Mouse (Mus musculus): ENCODE measurements at regions not wholly inside any gene's neighbourhood (a gene's known extent, or its start where the extent isn't known, plus 50 kb on each side); places are given as distances from the start of the nearest gene placed in this dataset.

DNA sequence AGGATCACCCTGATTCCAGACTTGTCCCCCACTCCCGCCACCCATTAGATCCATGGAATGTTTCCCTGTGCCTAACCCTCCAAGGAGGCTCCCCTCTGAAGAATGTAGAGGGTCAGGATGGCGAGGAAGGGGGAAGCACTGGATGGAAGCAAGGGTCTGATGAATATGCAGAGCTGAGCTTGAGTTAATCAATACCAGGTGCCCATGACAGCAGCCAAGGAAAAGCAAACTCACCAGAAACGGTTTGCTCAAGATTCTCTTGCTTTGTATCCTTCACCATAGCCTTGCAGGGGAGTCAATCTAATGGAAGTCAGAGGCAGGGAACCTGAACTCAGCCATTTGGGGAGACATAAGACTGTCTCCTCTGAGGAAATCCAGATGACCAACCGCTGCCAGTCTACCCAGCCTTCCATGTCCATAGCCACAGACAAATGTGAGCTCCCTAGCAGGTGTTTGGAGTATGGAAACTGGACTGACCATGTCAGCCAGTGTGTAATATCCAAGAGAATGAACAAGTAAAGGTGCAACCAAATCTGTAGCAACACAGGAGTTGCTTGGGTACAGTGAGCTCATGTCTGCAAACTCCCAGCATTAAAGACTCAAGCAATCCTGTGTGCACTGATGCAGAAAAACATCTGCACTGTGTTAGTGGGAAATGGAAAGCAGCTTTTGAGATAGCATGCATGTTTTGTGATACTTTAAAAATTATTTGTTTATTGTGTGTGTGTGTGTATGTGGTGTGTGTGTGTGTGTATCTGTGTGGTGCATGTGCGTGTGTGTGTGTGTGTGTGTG, 74.1 kb upstream of the Pik3cg start:
- in situ Hi-C loops (cut with MboI; ENCODE audit: low pct_ligation_motif_present, low pct_unique_long_range_greater_than_20kb, low sequenced_read_pairs), result loop anchor here (25.0 kb wide), 1 partner anchor 605 kb away; no protein-coding TSS in a partner anchor
- no peak overlapping the region for H3K4me3 ChIP-seq (replicated peaks in 1 of 3; ENCODE audit: low read depth in 2 of 3, low read length in 2 of 3, poor library complexity in 1 of 3)

DNA sequence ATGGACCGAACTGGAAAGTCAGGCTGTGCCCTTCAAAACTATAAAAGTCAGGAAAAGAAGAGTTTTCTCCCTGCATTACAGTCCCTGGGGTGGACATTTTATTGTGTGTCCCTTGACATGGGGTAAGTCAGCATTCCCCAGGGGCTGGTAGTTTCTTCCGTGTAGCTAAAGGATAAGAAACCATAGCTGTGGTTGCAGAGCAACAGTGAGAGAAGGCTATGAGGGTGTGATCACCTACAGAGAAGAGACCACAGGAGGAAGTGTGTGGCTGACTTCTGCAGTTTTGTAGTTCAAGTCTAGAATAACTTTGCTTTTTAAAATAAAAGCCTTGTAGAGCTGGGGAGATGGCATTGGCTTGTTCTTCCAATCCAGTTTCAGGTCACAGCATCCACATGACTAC, 76.6 kb upstream of the Pik3cg start:
- Histone ChIP-seq H3K36me3 (replicated peaks in 1 of 2; ENCODE audit: control insufficient read depth in 1 of 2, insufficient read depth in 1 of 2, low read length in 1 of 2) (no peaks in the 10 kb centered on the region), H3K9me3 (replicated peaks; ENCODE audit: low read length) (no peaks in the 10 kb centered on the region), H3K27me3 (replicated peaks) (no peaks in the 10 kb centered on the region), H3K4me1 (ENCODE audit: control insufficient read depth in 1 of 2, insufficient read depth in 2 of 2) (peaks cover 6 to 37% of the 10 kb centered on the region in 2 experiments), H3K4me2 (ENCODE audit: insufficient read depth, low read depth, poor library complexity, severe bottlenecking) (0 out of 2 replicates have a peak overlapping the region, but pooled peaks have one; percentile 7), H3K9ac (ENCODE audit: insufficient read depth, low read depth) (no peak overlapping the region), H3K4me3 (replicated peaks in 1 of 3; ENCODE audit: low read depth in 2 of 3, low read length in 2 of 3, poor library complexity in 1 of 3) (no peak overlapping the region), H3K27ac (ENCODE audit: insufficient read depth, low read depth) (no peak overlapping the region), H3K79me2 (replicated peaks; ENCODE audit: control insufficient read depth, extremely low read depth, insufficient read depth, poor library complexity, severe bottlenecking) (no peaks in the 10 kb centered on the region)
- TF ChIP-seq JUN (IDR thresholded peaks at IDR 0.05; ENCODE audit: insufficient read depth, low read depth, low read length) (no peak), MAX (IDR thresholded peaks at IDR 0.05; ENCODE audit: low read length) (no peak), GABPA (IDR thresholded peaks at IDR 0.05; ENCODE audit: insufficient replicate concordance, low read depth, low read length) (no peak), MEF2A (IDR thresholded peaks at IDR 0.05; ENCODE audit: borderline replicate concordance, low read depth, low read length) (no peak), TBP (conservative IDR thresholded peaks at IDR 0.05; ENCODE audit: low read depth, low read length) (no peak), SIN3A (IDR thresholded peaks at IDR 0.05; ENCODE audit: low read length) (no peak), ELF1 (IDR thresholded peaks at IDR 0.05; ENCODE audit: low read depth, low read length) (no peak), KAT2A (IDR thresholded peaks at IDR 0.05; ENCODE audit: insufficient replicate concordance, low read length) (no peak), USF1 (IDR thresholded peaks at IDR 0.05; ENCODE audit: low read depth, low read length) (no peak), UBTF (IDR thresholded peaks at IDR 0.05; ENCODE audit: low read depth, low read length) (no peak)
- DNase-seq (ENCODE audit: extremely low read depth), result peak; percentile 66
- dilution Hi-C loops (cut with MboI; ENCODE audit: extremely low pct_ligation_motif_present, extremely low pct_unique_long_range_greater_than_20kb, low sequenced_read_pairs) (no loop called here), in situ Hi-C loops (cut with MboI; ENCODE audit: low pct_ligation_motif_present, low pct_unique_long_range_greater_than_20kb, low sequenced_read_pairs) (loop anchor here (25.0 kb wide), 1 partner anchor 602 kb away; no protein-coding TSS in a partner anchor)

More for the DNA sequence above, 74.1 kb upstream of the Pik3cg start:
- H3K4me1 ChIP-seq (ENCODE audit: control insufficient read depth in 1 of 2, insufficient read depth in 2 of 2), result peaks cover 4 to 35% of the 10 kb centered on the region in 2 experiments; a peak in 3 of 4 replicates
- no peaks in the 10 kb centered on the region for H3K36me3 ChIP-seq (replicated peaks in 1 of 2; ENCODE audit: control insufficient read depth in 1 of 2, insufficient read depth in 1 of 2, low read length in 1 of 2)
- H3K9me3 ChIP-seq (replicated peaks; ENCODE audit: low read length), result no peaks in the 10 kb centered on the region
- no peak for DNase-seq (ENCODE audit: extremely low read depth)
- no peak for TF ChIP-seq MYC (IDR thresholded peaks at IDR 0.05; ENCODE audit: low read depth, low read length)
- no peak for TF ChIP-seq ZC3H11A (IDR thresholded peaks at IDR 0.05; ENCODE audit: low read depth, low read length)
- no peak for TF ChIP-seq CHD1 (IDR thresholded peaks at IDR 0.05; ENCODE audit: low read depth, low read length)
- no peak for TF ChIP-seq RAD21 (IDR thresholded peaks at IDR 0.05; ENCODE audit: low read depth, low read length)
- no peak for TF ChIP-seq MAFK (IDR thresholded peaks at IDR 0.05; ENCODE audit: insufficient replicate concordance, low read length)
- no peak for TF ChIP-seq KAT2A (IDR thresholded peaks at IDR 0.05; ENCODE audit: insufficient replicate concordance, low read length)
- no peak for TF ChIP-seq POLR2AphosphoS2 (IDR thresholded peaks at IDR 0.05; ENCODE audit: low read depth, low read length)
- no peak for TF ChIP-seq ELF1 (IDR thresholded peaks at IDR 0.05; ENCODE audit: low read depth, low read length)
- no peak for TF ChIP-seq MAX (IDR thresholded peaks at IDR 0.05; ENCODE audit: low read length)
- TF ChIP-seq MAZ (IDR thresholded peaks at IDR 0.05; ENCODE audit: low read depth, low read length), result no peak
- TF ChIP-seq USF2 (conservative IDR thresholded peaks at IDR 0.05; ENCODE audit: low read depth, low read length), result no peak
- H3K4me2 ChIP-seq (ENCODE audit: insufficient read depth, low read depth, poor library complexity, severe bottlenecking), result no peak overlapping the region
- dilution Hi-C loops (cut with MboI; ENCODE audit: extremely low pct_ligation_motif_present, extremely low pct_unique_long_range_greater_than_20kb, low sequenced_read_pairs), result no loop called here
- no peak overlapping the region for H3K9ac ChIP-seq (ENCODE audit: insufficient read depth, low read depth)
- no peak overlapping the region for H3K27ac ChIP-seq (ENCODE audit: insufficient read depth, low read depth)
- no peaks in the 10 kb centered on the region for H3K79me2 ChIP-seq (replicated peaks; ENCODE audit: control insufficient read depth, extremely low read depth, insufficient read depth, poor library complexity, severe bottlenecking)
- H3K27me3 ChIP-seq (replicated peaks), result no peaks in the 10 kb centered on the region

All from CH12.LX (cell line).